Mouse (Mus musculus) embryonic fibroblast, embryonic 13.5 days (primary cell): ENCODE results near the gene Pitpnm2. TPM values are rescaled to one million over a fixed set of nuclear protein-coding genes. Genes with fewer than 3 reads are reported as not detected.

Experiments used
- H3K27ac ChIP-seq: 2 replicates; pipeline ENCODE4 v1.5.1; 2012; ENCODE audit warnings: low read length, control low read depth, inconsistent platforms; ENCODE audit not compliant: insufficient read depth
- H3K4me1 ChIP-seq: 2 replicates; pipeline ENCODE4 v1.6.1; 2011; ENCODE audit warnings: low read length; ENCODE audit not compliant: control insufficient read depth, insufficient read depth
- H3K4me3 ChIP-seq: 2 replicates; pipeline ENCODE4 v1.5.1; 2011; ENCODE audit warnings: mild to moderate bottlenecking, control low read depth, low read length; ENCODE audit not compliant: insufficient read depth
- CTCF ChIP-seq: IDR thresholded peaks from 2 replicates; pipeline ENCODE4 v1.5.1; 2011; ENCODE audit warnings: mild to moderate bottlenecking, control low read depth, low read length, moderate library complexity, borderline replicate concordance; ENCODE audit not compliant: insufficient read depth
- POLR2A ChIP-seq: IDR thresholded peaks from 2 replicates; pipeline ENCODE4 v1.6.1; 2011; ENCODE audit warnings: low read depth, mild to moderate bottlenecking, control low read depth, low read length, moderate library complexity
- polyA plus RNA-seq: library from polyadenylated mRNA; stranded (reverse); fragments of >200 nt; gene quantifications from 2 replicates; pipeline ENCODE4 v1.2.4, GENCODE M21; 2011; ENCODE audit warnings: low read depth; ENCODE audit not compliant: missing spikeins, insufficient read length

The Pitpnm2 gene
- polyA plus RNA-seq, 1 experiment, result 22.7 TPM

DNA sequence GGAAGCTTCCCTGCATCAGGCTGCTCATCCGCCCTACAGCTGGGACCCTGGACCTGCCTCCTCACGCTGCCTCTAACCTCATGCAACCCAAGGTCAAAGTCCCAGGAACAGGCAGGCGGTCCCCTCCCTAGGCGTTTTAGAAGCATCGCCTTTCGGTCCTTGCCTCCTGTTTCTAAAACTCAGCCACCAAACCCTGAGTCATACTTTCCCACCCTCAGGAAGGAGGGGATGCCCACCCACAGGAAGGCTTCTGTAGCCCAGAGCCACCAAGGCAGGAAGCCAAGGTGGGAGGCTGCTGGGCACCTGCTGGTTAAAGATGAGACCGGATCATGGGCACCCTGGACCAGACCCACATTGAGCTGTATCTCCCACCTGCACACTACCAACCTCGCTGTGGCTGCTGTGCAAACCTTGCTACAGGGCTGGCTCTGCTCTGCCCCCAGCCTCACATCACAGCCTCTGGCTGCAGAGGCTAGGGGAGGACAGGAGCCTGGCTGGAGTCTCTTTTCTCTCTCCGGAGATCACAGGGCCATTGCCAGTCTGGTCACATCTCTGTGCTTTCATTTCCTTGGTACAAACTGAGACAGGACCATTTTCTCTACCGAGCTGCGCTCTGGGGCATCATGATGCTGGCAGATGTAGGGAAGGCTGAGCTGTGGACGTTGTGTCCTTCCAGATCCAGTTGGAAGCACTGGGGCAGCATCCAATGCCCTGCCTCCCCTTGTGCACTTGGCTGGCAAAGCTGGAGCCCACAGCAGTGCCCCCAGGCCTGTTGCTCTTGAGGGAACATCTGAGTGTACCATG, 61.9 kb downstream of the Pitpnm2 start:
- TF ChIP-seq CTCF (no peak), POLR2A (no peak)
- H3K4me3 ChIP-seq, result no peak overlapping the region

DNA sequence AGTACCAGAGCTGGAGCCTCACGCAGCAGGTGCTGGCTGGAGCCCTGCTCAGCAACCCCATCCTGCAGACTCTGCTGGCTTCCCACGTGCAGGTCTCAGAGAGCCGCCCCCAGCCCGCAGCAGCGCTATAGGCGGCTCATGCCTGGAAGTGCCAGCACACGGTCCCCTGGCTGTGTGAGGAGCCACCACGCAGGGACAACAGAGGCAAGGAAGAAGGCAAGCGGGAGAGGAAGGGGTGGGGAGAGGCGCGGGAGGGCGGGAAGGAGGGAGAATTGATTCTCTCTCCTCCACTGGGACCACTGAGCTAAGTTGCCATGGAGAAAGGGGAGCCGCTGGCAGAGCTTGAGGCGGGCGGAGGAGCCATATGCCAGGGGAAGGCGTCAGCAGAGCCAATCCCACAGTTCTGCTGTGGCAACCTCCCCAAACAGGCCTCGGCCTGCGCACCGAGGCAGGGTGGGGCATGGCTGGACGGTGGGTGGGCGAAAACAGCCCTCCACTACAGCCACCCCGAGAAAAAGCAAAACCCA, 62.5 kb downstream of the Pitpnm2 start:
- no peak for TF ChIP-seq CTCF
- TF ChIP-seq POLR2A, result no peak
- Histone ChIP-seq H3K27ac (no peak overlapping the region), H3K4me1 (peaks cover 2% of the 10 kb centered on the region; the same call in 1 of the 2 replicates), H3K4me3 (no peak overlapping the region)

More for the DNA sequence above, 61.9 kb downstream of the Pitpnm2 start:
- Histone ChIP-seq H3K27ac (no peak overlapping the region), H3K4me1 (peaks cover 2% of the 10 kb centered on the region; the same call in 1 of the 2 replicates)

DNA sequence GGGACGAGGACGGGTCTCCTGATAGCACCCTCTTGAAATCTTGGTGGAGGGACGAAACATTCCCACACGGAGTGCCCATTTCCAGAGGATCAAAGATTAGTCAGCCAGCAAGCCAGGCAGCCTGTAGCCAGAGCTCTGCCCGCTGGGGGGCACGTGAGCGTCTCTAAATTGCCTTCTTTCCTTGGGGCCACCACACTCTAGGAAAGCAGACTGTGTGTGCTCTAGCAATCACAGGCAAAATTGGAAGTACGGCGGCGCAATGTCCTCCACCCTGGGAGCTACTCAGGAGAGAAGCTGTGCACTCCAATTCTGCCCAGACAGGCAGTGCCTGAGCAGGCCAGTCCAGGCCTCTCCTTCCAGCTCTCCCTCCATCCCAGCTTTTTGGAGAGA, 63.1 kb downstream of the Pitpnm2 start:
- H3K4me1 ChIP-seq, result peaks cover 2% of the 10 kb centered on the region; the same call in 1 of the 2 replicates
- TF ChIP-seq POLR2A (no peak), CTCF (no peak)
- H3K4me3 ChIP-seq, result no peak overlapping the region
- no peak overlapping the region for H3K27ac ChIP-seq

DNA sequence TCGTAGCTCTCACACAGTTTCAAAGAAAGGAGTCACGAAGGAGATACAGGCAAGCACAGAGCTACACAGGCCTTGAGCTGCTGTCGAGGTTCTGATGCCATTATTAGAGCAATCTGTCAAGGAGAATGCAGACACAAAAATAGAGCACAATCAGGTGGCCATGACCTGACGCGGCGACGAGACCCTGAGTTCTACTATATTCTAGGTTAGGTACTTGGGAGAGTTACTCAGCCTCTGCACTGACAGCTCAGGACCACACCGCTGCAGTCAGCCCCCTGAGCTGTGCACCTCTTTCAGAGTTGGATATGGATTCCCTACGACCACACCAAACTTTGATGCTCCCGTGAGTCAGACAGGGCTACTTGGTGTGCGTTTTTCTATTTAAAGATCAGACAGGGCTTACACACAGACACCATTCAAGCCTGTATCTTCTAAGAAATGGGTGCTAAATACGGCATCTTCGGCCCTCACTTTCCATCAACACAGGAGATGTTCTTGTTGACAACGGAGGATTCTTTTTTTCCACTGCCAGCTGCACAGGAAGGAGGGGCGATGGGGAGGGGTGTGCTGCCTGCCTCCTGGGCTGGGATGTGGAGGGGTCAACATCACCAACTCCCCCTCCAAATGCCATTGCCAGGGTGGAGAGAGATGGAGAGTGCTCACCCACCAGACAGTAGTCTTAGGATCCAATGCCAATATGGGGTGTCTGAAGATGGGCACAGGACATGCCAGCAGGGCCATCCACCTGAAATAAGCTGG, 63.7 kb downstream of the Pitpnm2 start:
- TF ChIP-seq POLR2A, result no peak
- no peak for TF ChIP-seq CTCF
- Histone ChIP-seq H3K4me1 (peaks cover 2% of the 10 kb centered on the region; the same call in 1 of the 2 replicates), H3K27ac (no peak overlapping the region), H3K4me3 (no peak overlapping the region)

DNA sequence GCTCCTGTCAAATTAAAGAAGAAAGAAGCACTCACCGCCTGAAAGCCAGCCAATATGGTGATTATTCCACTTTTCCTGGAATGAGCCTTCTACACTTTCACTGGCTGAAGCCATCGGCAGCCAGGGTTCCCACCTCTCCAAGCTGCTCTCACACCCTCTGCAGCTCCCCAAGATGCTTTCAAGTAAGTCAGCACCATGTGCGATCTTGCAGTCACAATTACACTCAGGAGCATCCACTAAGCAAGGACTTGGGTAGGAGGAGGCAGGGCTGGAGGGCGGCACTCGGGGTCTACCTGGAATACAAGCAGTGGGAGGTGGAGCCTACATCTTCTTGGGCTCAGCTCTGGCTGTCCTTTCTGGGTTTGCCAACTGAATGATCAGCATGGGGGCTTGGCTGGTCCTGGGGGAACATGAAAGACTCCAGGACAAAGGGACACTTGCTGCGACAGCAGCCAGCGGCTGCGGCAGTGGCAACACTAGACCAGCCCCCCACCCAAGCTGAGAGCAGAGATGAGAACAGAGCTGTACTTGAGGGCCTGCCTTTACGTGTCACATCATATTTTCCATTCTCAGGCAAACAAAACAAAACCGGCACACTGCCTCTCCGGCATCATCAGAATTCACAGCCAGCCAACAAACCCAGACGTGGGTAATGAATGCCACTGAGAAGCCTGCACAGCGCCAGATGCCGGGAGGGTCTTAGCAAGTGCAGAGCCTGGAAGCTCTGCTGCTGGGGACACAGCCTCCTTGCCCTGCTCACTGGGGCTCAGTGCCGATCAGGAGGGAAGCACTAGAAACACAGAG, 64.5 kb downstream of the Pitpnm2 start:
- Histone ChIP-seq H3K27ac (no peak overlapping the region), H3K4me3 (no peak overlapping the region), H3K4me1 (peaks cover 2% of the 10 kb centered on the region; the same call in 1 of the 2 replicates)
- TF ChIP-seq POLR2A (no peak), CTCF (no peak)

DNA sequence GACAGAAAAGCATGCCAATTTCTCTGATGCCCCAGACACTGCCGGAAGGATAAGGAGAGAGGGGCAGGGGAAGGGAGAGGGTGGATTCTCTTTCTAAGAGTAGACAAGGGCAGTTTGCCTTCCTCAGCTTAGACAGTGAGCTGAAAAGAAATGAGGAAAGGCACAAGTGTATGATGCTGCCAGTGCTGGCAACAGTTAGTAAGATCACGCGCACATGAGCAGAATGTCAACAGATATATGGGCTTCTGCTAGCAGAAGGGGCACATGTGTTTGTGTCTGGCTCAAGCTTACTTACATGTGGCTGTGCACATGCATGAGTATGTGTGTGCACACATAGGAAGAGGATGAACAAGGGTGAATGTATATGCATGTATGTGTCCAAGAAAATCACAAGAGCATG, 65.4 kb downstream of the Pitpnm2 start:
- Histone ChIP-seq H3K4me1 (peaks cover 2% of the 10 kb centered on the region; the same call in 1 of the 2 replicates), H3K4me3 (no peak overlapping the region), H3K27ac (no peak overlapping the region)
- TF ChIP-seq CTCF (no peak), POLR2A (no peak)

DNA sequence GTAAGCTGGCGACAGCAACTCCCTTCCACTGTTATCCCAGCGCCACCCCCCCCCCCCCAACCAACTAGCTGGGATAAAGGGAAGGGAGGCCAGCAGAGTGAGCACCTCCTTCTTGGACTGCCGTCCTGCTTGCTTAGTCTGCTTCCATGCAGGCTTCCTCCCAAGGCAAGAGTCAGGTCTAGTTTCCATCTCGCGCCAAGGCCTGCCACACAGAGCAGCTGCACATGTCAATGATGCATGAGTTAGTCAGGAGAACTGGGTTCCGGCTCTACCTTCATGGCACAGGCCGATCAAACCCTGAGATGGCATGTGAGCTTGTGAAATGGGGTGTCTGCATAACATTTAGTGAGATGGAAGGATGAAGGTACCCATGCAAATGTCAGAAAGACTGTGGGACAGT, 66.9 kb downstream of the Pitpnm2 start:
- Histone ChIP-seq H3K27ac (no peak overlapping the region), H3K4me1 (peaks cover 2% of the 10 kb centered on the region; the same call in 1 of the 2 replicates), H3K4me3 (no peak overlapping the region)
- no peak for TF ChIP-seq CTCF
- TF ChIP-seq POLR2A, result no peak

DNA sequence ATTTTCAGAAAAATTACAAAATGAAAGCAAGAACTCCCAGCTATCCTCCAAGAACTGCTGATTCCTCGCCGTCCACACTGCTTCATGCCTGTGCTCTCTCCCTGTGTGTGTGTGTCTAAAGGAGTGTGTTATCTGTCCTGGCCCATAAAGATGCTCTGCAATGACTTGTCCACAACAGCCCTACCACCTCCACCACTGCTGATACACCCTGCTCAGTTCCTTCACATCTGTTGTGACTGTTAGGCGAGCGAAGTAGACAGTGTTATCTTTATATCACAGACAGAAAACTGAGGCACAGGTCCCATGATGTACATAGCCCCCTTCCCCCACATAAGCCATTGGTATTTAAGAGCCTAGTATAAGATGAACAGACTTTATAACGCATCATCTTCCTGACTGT, 67.5 kb downstream of the Pitpnm2 start:
- no peaks in the 10 kb centered on the region; the same call in 1 of the 2 replicates for H3K4me1 ChIP-seq
- H3K27ac ChIP-seq, result no peak overlapping the region
- no peak overlapping the region for H3K4me3 ChIP-seq
- TF ChIP-seq CTCF (no peak), POLR2A (no peak)

DNA sequence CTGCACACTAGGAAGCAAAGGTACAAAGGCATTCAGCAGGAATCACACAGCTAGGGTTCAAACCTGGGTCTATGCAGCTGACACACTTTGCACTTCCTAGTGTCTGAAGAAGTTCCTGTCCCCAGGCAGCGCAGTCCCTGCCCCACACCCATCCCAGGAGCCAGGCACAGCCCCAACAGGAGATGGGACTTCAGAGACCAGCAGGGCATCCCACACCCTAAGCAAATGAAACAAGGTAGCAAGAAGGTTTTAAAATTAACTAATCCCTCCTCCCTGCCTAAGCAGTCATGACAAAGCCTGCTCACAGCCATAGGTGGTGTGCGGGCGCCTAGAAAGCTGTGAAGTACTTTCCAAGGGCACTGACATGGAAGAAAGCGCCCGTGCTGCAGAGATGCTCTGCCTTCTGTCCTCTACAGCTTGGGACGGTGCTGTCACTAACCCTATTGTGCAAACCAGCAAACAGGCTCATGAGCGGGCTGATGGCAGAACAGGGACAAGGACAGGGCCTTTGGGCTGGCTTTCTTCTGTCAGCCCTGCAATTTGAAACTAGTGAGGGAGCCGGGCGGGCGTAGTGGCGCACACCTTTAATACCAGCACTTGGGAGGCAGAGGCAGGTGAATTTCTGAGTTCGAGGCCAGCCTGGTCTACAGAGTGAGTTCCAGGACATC, 68.9 kb downstream of the Pitpnm2 start:
- H3K4me3 ChIP-seq, result no peak overlapping the region
- no peak overlapping the region for H3K27ac ChIP-seq
- no peaks in the 10 kb centered on the region for H3K4me1 ChIP-seq
- TF ChIP-seq CTCF, result no peak
- no peak for TF ChIP-seq POLR2A
